Mouse (Mus musculus) frontal cortex, adult (tissue): Measurements from ENCODE around the gene Apold1.

Experiments used
- ATAC-seq: cut with Nextera tagmentation; 2 replicates; pipeline ENCODE4 v1.9.2; 2017; ENCODE audit warnings: mild to moderate bottlenecking, moderate library complexity, mixed read lengths; ENCODE audit not compliant: low TSS enrichment

Apold1 gene

DNA sequence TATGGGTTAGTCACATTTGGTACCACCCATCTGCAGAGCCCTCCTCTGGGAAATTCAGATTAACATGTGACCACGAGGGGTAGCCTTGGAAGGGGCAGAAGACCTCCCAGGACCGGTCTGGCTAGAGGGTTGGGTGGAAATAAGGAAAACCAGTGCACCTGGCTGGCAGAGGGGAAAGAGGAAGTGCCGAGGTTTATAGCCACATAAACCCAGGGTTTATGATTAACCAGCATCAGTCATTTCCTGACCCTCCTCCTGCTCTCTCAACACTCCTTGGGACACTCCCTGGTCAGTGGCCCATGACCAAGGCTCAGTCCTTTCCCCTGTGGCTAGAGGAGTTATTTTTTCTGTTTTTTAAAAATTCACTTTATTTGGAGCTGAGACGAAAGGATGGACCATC is 47.7 kb downstream of the Apold1 start:
- no peak for ATAC-seq
